Mouse (Mus musculus) CD8-positive naive resting alpha-beta T cell, adult 57 days (primary cell): ENCODE results near the gene Chpt1. TPM values are rescaled to one million over a fixed set of nuclear protein-coding genes. Genes with fewer than 3 reads are reported as not detected.

ENCODE experiments used
- total RNA-seq: library from RNA; stranded (reverse); gene quantifications from one replicate; pipeline ENCODE4 v1.2.4, GENCODE M21; 2023

Chpt1 gene
- 4.5 TPM for total RNA-seq

GRCm38 (mm10) chr10:88503421-88504314 lies at the start of gene Chpt1:
Gene Chpt1, minus strand, starts transcription at chr10:88504073.

GRCm38 (mm10) chr10:88459502-88459992 lies 44.3 kb downstream of the Chpt1 start, which contains the start of gene Sycp3:
Gene Sycp3, plus strand, starts transcription at chr10:88459569.

Other genes starting within 250 kb of the Chpt1 start
- gene Dram1, start 125.0 kb downstream of the Chpt1 start, total RNA-seq = 0.58 TPM
- gene Gnptab, start 124.9 kb downstream of the Chpt1 start, total RNA-seq = 31.1 TPM
- not detected for gene Sycp3, start 44.5 kb downstream of the Chpt1 start, total RNA-seq
- 0.58 TPM for gene Mybpc1, start 101.1 kb upstream of the Chpt1 start, total RNA-seq
- gene Spic, start 180.9 kb upstream of the Chpt1 start, total RNA-seq = 4.2 TPM
- gene Arl1, start 226.8 kb upstream of the Chpt1 start, total RNA-seq = 32.2 TPM